Mouse (Mus musculus) colon, adult 2 months (tissue): ENCODE data around the gene Fam167b. TPM values are rescaled to one million over a fixed set of nuclear protein-coding genes. Genes with fewer than 3 reads are reported as not detected.

Source experiments
- polyA plus RNA-seq: library from polyadenylated mRNA; depleted of rRNA; stranded (reverse); fragments of >200 nt; gene quantifications from 2 replicates; pipeline ENCODE4 v1.2.3, GENCODE M21; 2012; rRNA removed

The Fam167b gene
- polyA plus RNA-seq, result 0.91 and 1.0 TPM in 2 replicates

GRCm38 (mm10) chr4:129578466-129578865 is at the start of gene Fam167b:
Gene Fam167b (minus strand): TSS chr4:129578549.

DNA sequence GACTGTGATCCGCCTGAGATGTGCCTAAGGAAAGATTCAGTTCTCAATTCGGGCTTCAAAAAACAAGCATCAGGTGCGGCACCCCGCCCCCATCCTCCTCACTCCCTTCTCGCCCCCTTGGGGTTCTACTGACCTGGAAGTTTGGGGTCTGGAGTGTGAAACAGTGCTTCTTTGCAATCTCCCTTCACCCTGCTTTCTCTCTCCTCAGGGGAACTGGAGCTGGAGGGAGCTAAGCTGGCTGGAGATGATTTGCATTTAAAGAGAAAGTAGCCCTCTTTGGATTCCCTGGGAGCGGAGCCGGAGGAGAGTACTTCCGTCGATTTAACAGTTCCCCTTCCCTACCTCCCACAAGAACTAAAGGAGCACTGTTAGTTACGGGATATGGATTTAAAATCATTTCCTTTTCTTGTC is 45.3 kb upstream of the Fam167b start, which contains the start of gene Ccdc28b:
Gene Ccdc28b, minus strand, starts transcription at position 267 of the 411 bp plus-strand sequence.

DNA sequence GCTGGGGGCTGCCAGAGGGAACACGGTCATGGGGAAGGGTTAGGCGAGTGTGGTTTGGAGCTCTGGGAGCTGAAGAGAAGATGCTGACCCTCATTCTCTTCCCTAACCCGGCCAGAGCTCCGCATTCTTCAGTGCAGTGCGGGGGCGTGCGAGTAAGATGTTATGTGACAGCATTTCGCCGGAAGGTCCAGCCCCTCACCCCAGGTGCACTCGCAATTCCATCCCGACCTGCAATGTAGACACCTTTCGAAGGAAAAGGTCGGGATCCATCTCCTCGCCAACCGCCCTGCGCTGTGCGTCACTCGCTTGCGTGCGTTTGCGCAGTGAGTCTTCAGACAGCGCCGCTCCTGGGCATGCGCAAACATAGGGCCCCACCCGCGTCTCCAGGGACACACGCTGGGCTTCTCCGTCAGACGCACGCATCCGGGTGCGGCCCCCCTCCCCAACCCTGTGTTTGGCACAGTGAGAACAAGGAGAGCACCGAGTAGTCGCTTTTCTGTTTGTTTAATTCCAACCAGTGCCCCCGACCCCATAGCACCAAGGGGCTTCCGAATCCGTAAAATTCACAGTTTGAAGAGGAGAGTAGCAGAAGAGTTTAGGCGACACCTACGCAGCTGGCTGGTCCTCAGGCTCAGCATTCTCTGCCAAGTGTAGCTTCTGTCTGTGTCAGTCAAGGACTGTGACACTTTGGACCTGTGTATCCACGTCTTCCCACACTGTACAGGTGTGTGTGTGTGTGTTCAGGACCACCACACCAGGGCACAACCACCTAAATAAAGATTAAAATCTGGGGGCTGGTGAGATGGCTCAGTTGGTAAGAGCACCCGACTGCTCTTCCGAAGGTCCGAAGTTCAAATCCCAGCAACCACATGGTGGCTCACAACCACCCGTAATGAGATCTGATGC is 40.7 kb upstream of the Fam167b start, which contains the start of gene Iqcc:
Gene Iqcc, minus strand, starts transcription at position 314 of the 906 bp plus-strand sequence.

GRCm38 (mm10) chr4:129614093-129614492 is 35.7 kb upstream of the Fam167b start, which contains the start of gene Dcdc2b:
Gene Dcdc2b (minus strand): TSS chr4:129614257.

GRCm38 (mm10) chr4:129600233-129601158 is 22.1 kb upstream of the Fam167b start, which contains the start of the genes Eif3i and Tmem234:
Gene Eif3i (minus strand): TSS chr4:129600648.
Gene Tmem234 (plus strand): TSS chr4:129600668.

GRCm38 (mm10) chr4:129573430-129573829 is 4.9 kb downstream of the Fam167b start, which contains the start of gene Lck:
Gene Lck (minus strand): TSS chr4:129573641.

DNA sequence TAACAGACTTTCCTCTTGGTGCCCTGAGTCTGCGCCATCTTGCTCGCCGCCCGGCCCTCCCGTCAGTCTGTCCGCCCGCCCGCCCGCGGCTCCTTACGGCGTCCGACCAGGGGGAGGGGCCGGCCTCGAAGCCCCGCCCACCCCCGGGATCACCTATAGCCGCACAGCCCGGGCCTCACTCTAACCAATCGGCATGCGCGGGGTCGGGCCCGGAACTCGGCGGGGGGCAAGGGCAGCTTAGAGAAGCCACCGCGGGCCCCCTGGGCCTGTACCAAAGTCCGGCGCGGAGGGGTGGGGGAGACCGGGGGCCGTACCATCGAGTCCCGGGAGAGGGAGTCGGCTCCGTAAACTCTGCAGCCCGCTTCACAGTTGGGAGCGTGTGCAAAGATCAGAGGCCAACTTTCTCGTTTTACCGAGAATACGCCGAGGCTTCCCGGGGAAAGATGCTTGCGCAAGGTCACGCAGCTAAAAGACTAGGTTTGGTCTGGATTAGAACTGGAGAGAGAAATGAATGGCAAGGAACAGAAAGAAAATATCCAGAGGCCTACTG is 35.7 kb downstream of the Fam167b start, which contains the start of gene Hdac1:
Gene Hdac1, minus strand, starts transcription at position 122 of the 550 bp plus-strand sequence.

Other genes with a start within 250 kb of the Fam167b start
- gene Rbbp4, start 243.2 kb downstream of the Fam167b start, polyA plus RNA-seq, result 12.2 and 13.3 TPM in 2 replicates
- gene Zbtb8os, start 242.9 kb downstream of the Fam167b start, polyA plus RNA-seq, result 8.0 and 8.2 TPM in 2 replicates
- 9.0 and 13.0 TPM in 2 replicates for gene Zbtb8a, start 200.4 kb downstream of the Fam167b start, polyA plus RNA-seq
- 0.03 TPM in 1 of 2 replicates, not detected in the other for gene Zbtb8b, start 137.7 kb downstream of the Fam167b start, polyA plus RNA-seq
- gene Bsdc1, start 117.0 kb downstream of the Fam167b start, polyA plus RNA-seq, result 24.2 and 28.5 TPM in 2 replicates
- gene Tssk3, start 87.5 kb downstream of the Fam167b start, polyA plus RNA-seq, result not detected in 2 replicates
- 0.70 and 0.81 TPM in 2 replicates for gene Fam229a, start 87.4 kb downstream of the Fam167b start, polyA plus RNA-seq
- 19.3 and 20.7 TPM in 2 replicates for gene Marcksl1, start 65.0 kb downstream of the Fam167b start, polyA plus RNA-seq
- gene Hdac1, start 35.8 kb downstream of the Fam167b start, polyA plus RNA-seq, result 51.0 and 62.8 TPM in 2 replicates
- gene Lck, start 4.9 kb downstream of the Fam167b start, polyA plus RNA-seq, result 5.1 and 7.0 TPM in 2 replicates
- gene Eif3i, start 22.1 kb upstream of the Fam167b start, polyA plus RNA-seq, result 261 and 280 TPM in 2 replicates
- 187 and 203 TPM in 2 replicates for gene Tmem234, start 22.1 kb upstream of the Fam167b start, polyA plus RNA-seq
- gene Dcdc2b, start 35.7 kb upstream of the Fam167b start, polyA plus RNA-seq, result 2.2 and 4.3 TPM in 2 replicates
- gene Iqcc, start 40.5 kb upstream of the Fam167b start, polyA plus RNA-seq, result 37.1 and 39.5 TPM in 2 replicates
- 20.8 and 22.4 TPM in 2 replicates for gene Ccdc28b, start 45.4 kb upstream of the Fam167b start, polyA plus RNA-seq
- 26.4 and 28.9 TPM in 2 replicates for gene Txlna, start 62.5 kb upstream of the Fam167b start, polyA plus RNA-seq
- 17.3 and 18.7 TPM in 2 replicates for gene Kpna6, start 94.2 kb upstream of the Fam167b start, polyA plus RNA-seq
- 26.1 and 31.8 TPM in 2 replicates for gene Tmem39b, start 118.3 kb upstream of the Fam167b start, polyA plus RNA-seq
- 28.6 and 37.4 TPM in 2 replicates for gene Khdrbs1, start 163.8 kb upstream of the Fam167b start, polyA plus RNA-seq
- 71.1 and 72.6 TPM in 2 replicates for gene Ptp4a2, start 232.7 kb upstream of the Fam167b start, polyA plus RNA-seq